Mouse (Mus musculus) urinary bladder, postnatal 14 days (tissue): ENCODE results near the gene Scg3.
"Not testable (repeated sequence)": the region's sequence is repeated elsewhere in the genome, so short reads cannot be mapped to it uniquely, and the experiment has no call there.

ENCODE experiments used
- DNase-seq: peaks from one replicate; pipeline ENCODE4 v3.0.0; 2021; ENCODE audit warnings: low spot score

Gene Scg3

GRCm38 (mm10) chr9:75625556-75626307 is 58.1 kb downstream of the Scg3 start, which contains the start of gene Lysmd2:
TSS of gene Lysmd2 (plus strand) at chr9:75625741.
- peak; percentile 79 for DNase-seq

- DNase-seq: no peak
Measured at GRCm38 (mm10) chr9:75624983-75625555, 58.8 kb downstream of the Scg3 start.

- no peak for DNase-seq
Measured at GRCm38 (mm10) chr9:75621428-75621827, 62.4 kb downstream of the Scg3 start.

- not testable (repeated sequence) for DNase-seq
Measured at GRCm38 (mm10) chr9:75619761-75620160, 64.1 kb downstream of the Scg3 start.

GRCm38 (mm10) chr9:75618836-75619400 is 64.9 kb downstream of the Scg3 start:
- DNase-seq: no peak

GRCm38 (mm10) chr9:75616560-75616959 is 67.3 kb downstream of the Scg3 start:
- no peak for DNase-seq

GRCm38 (mm10) chr9:75610571-75611493 is 73.0 kb downstream of the Scg3 start, which contains the start of gene Tmod2:
TSS of gene Tmod2 (minus strand) at chr9:75611325.
- peak; percentile 37 for DNase-seq

- no peak for DNase-seq
Measured at GRCm38 (mm10) chr9:75609965-75610364, 73.9 kb downstream of the Scg3 start.

- DNase-seq: no peak
Measured at GRCm38 (mm10) chr9:75609505-75609904, 74.4 kb downstream of the Scg3 start.

- no peak for DNase-seq
Measured at GRCm38 (mm10) chr9:75607496-75607895, 76.4 kb downstream of the Scg3 start.

- DNase-seq: no peak
Measured at GRCm38 (mm10) chr9:75601510-75601909, 82.3 kb downstream of the Scg3 start.

GRCm38 (mm10) chr9:75600166-75600934 is 83.5 kb downstream of the Scg3 start:
- peak; percentile 42 for DNase-seq

- no peak for DNase-seq
Measured at GRCm38 (mm10) chr9:75599191-75599841, 84.5 kb downstream of the Scg3 start.

GRCm38 (mm10) chr9:75597596-75597995 is 86.3 kb downstream of the Scg3 start:
- DNase-seq: no peak

- DNase-seq: no peak
Measured at GRCm38 (mm10) chr9:75597036-75597435, 86.8 kb downstream of the Scg3 start.

- no peak for DNase-seq
Measured at GRCm38 (mm10) chr9:75593481-75593880, 90.4 kb downstream of the Scg3 start.
